Mouse (Mus musculus) heart, embryonic 12.5 days (tissue): ENCODE results near the gene Gpat3. TPM values are rescaled to one million over a fixed set of nuclear protein-coding genes. Genes with fewer than 3 reads are reported as not detected.

ENCODE experiments used
- ATAC-seq: fragments of 200-750 bp; cut with Nextera tagmentation; 2 replicates; pipeline ENCODE4 v1.8.0; 2017; ENCODE audit warnings: moderate TSS enrichment, moderate library complexity; ENCODE audit not compliant: insufficient number of reproducible peaks, low FRiP score
- H3K27ac ChIP-seq: fragments of 300-500 bp; sonication (generic); 2 replicates; pipeline ENCODE4 v1.5.1; 2016; ENCODE audit warnings: mild to moderate bottlenecking, moderate library complexity; ENCODE audit not compliant: poor library complexity, severe bottlenecking
- H3K27me3 ChIP-seq: fragments of 300-500 bp; sonication (generic); replicated peaks from 2 replicates; pipeline ENCODE4 v1.6.1; 2016; ENCODE audit warnings: mild to moderate bottlenecking, moderate library complexity
- H3K36me3 ChIP-seq: fragments of 300-500 bp; sonication (generic); 2 replicates; pipeline ENCODE4 v1.6.1; 2016; ENCODE audit warnings: mild to moderate bottlenecking, moderate library complexity
- H3K4me1 ChIP-seq: fragments of 300-500 bp; sonication (generic); replicated peaks from 2 replicates; pipeline ENCODE4 v1.6.1; 2016; ENCODE audit warnings: mild to moderate bottlenecking
- H3K4me2 ChIP-seq: fragments of 300-500 bp; sonication (generic); 2 replicates; pipeline ENCODE4 v1.6.1; 2016; ENCODE audit warnings: mild to moderate bottlenecking, moderate library complexity
- H3K4me3 ChIP-seq: fragments of 300-500 bp; sonication (generic); 2 replicates; pipeline ENCODE4 v1.5.1; 2016; ENCODE audit warnings: mild to moderate bottlenecking
- H3K9ac ChIP-seq: fragments of 300-500 bp; sonication (generic); 2 replicates; pipeline ENCODE4 v1.6.1; 2016; ENCODE audit warnings: mild to moderate bottlenecking, moderate library complexity
- H3K9me3 ChIP-seq: fragments of 300-500 bp; sonication (generic); replicated peaks from 2 replicates; pipeline ENCODE4 v1.6.1; 2016; ENCODE audit warnings: mild to moderate bottlenecking, moderate library complexity
- WGBS: fragments of 180-500 bp; shearing (Covaris S2); methylation state at CpG from one replicate; pipeline ENCODE4 v1.1.7; 2016; 5-methylcytosine and 5-hydroxymethylcytosine counted together
- polyA plus RNA-seq: library from polyadenylated mRNA; unstranded; fragments of >200 nt; fragmentation: Nextera tagmentation; extraction: Ambion mirVana; gene quantifications from 2 replicates; pipeline ENCODE4 v1.2.1, GENCODE M21; 2016

Gpat3 gene
- polyA plus RNA-seq, 1 experiment from 2014 or later, result 12.1 TPM

DNA sequence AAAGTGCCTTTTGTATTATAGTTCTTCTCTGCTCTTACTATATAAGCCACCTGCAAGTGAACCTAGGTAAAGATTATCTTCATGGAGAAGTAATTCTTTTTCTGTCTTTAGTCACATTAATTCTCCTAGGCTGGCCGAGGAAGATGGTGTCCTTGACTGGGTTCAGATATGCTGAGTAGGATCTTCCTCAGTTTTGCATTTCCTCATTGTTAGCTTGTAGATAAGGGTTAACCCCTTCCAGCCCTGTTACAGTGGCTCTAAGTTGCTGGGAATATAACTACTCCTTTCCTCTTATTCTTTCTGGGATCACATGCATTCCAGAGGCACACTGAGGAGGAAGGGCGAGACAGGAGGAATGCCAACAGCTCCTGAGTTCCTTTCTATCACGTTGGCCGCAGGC lies 15.6 kb downstream of the Gpat3 start:
- Histone ChIP-seq H3K4me2 (peak overlapping the region; percentile 38), H3K9ac (no peak overlapping the region), H3K27ac (peak overlapping the region; percentile 75)

DNA sequence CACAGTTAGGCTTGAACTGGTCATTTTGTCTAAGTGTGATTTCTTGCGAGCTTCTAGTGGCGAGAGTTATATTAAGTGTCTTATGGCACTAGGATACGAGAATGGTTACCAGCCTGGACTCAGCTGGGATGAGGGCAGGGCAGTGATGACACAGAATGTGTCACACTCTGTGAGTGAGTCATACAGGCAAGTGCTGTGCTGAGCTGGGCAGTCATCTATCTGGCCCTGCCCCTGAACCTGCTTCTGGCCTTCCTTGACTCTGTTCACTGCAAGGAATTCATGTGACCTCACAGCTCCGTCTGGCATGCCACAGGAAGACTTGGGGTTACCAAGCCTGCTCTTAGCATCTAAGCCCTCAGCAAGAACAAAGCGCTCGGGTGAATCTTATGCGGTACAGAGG lies 16.3 kb downstream of the Gpat3 start:
- 0 out of 2 replicates have a peak, but pooled peaks cover 2% of the 10 kb centered on the region for H3K36me3 ChIP-seq
- H3K9me3 ChIP-seq, result no peaks in the 10 kb centered on the region
- peaks cover 30% of the 10 kb centered on the region for H3K4me1 ChIP-seq
- 0 out of 2 replicates have a peak overlapping the region, but pooled peaks have one; percentile 38 for H3K4me2 ChIP-seq
- ATAC-seq, result peak; percentile 50; the same call in 1 of the 2 replicates
- H3K9ac ChIP-seq, result no peak overlapping the region
- 66% methylated on average over 7 of the region's 7 CpGs for WGBS
- H3K4me3 ChIP-seq, result no peak overlapping the region
- H3K27ac ChIP-seq, result peak overlapping the region; percentile 8; the same call in 1 of the 2 replicates
- H3K27me3 ChIP-seq, result no peaks in the 10 kb centered on the region

More for the DNA sequence above, 15.6 kb downstream of the Gpat3 start:
- peaks cover 30% of the 10 kb centered on the region for H3K4me1 ChIP-seq
- no peaks in the 10 kb centered on the region for H3K9me3 ChIP-seq
- 0 out of 2 replicates have a peak, but pooled peaks cover 2% of the 10 kb centered on the region for H3K36me3 ChIP-seq
- ATAC-seq, result 0 out of 2 replicates have a peak, but pooled peaks have one; percentile 34
- no peak overlapping the region for H3K4me3 ChIP-seq
- H3K27me3 ChIP-seq, result no peaks in the 10 kb centered on the region
- WGBS, result 23% methylated on average over 4 of the region's 4 CpGs

GRCm38 (mm10) chr5:100863091-100863490 lies 17.6 kb downstream of the Gpat3 start:
- ATAC-seq, result no peak
- no peak overlapping the region for H3K4me3 ChIP-seq
- peaks cover 30% of the 10 kb centered on the region for H3K4me1 ChIP-seq
- no peak overlapping the region for H3K9ac ChIP-seq
- H3K27me3 ChIP-seq, result no peaks in the 10 kb centered on the region
- H3K36me3 ChIP-seq, result 0 out of 2 replicates have a peak, but pooled peaks cover 2% of the 10 kb centered on the region
- H3K4me2 ChIP-seq, result no peak overlapping the region
- H3K9me3 ChIP-seq, result no peaks in the 10 kb centered on the region
- no peak overlapping the region for H3K27ac ChIP-seq
- WGBS, result 86% methylated on average over 2 of the region's 2 CpGs

- no peak overlapping the region for H3K9ac ChIP-seq
- H3K36me3 ChIP-seq, result 0 out of 2 replicates have a peak, but pooled peaks cover 2% of the 10 kb centered on the region
- ATAC-seq, result no peak
- H3K4me3 ChIP-seq, result no peak overlapping the region
- H3K27me3 ChIP-seq, result no peaks in the 10 kb centered on the region
- H3K27ac ChIP-seq, result no peak overlapping the region
- H3K4me2 ChIP-seq, result no peak overlapping the region
- H3K9me3 ChIP-seq, result no peaks in the 10 kb centered on the region
- H3K4me1 ChIP-seq, result peaks cover 30% of the 10 kb centered on the region
- WGBS, result 70% methylated on average over 6 of the region's 6 CpGs
These were observed 18.9 kb downstream of the Gpat3 start for GRCm38 (mm10) chr5:100864438-100864837.

- Histone ChIP-seq H3K36me3 (peaks cover 6% of the 10 kb centered on the region; the same call in 1 of the 2 replicates), H3K27ac (no peak overlapping the region), H3K9ac (no peak overlapping the region), H3K27me3 (no peaks in the 10 kb centered on the region), H3K4me2 (no peak overlapping the region), H3K4me1 (peaks cover 15% of the 10 kb centered on the region), H3K9me3 (peaks cover 6% of the 10 kb centered on the region), H3K4me3 (no peak overlapping the region)
- no peak for ATAC-seq
- 67% methylated on average over 2 of the region's 2 CpGs for WGBS
These were observed 20.7 kb downstream of the Gpat3 start for GRCm38 (mm10) chr5:100866183-100866582.

- H3K4me1 ChIP-seq, result peaks cover 4% of the 10 kb centered on the region
- H3K4me2 ChIP-seq, result no peak overlapping the region
- H3K9me3 ChIP-seq, result peaks cover 6% of the 10 kb centered on the region
- H3K27ac ChIP-seq, result no peak overlapping the region
- no peak for ATAC-seq
- no peak overlapping the region for H3K4me3 ChIP-seq
- H3K36me3 ChIP-seq, result peaks cover 6% of the 10 kb centered on the region; the same call in 1 of the 2 replicates
- 61% methylated on average over 4 of the region's 4 CpGs for WGBS
- H3K27me3 ChIP-seq, result no peaks in the 10 kb centered on the region
- no peak overlapping the region for H3K9ac ChIP-seq
These were observed 23.8 kb downstream of the Gpat3 start for GRCm38 (mm10) chr5:100869197-100869895.

DNA sequence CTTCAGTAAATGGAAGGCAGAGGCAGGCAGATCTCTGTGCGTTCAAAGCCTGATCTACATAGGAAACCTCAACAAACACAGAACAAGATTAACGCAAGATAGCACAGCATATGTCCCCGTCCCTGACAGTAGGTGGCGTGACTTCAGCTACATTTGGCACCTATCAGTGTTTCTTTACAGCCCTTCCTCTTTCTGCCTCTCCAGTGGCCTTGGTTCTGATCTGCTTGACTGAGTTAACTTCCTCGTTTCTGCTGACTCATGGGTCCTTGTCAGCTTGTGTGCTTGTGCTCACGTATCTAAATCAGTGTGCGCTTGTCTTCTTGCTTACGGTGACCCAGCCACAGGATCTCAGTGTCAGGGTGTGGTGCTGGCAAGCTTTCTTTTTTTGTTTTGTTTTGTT lies 26.5 kb downstream of the Gpat3 start:
- no peak overlapping the region for H3K4me2 ChIP-seq
- H3K4me1 ChIP-seq, result peaks cover 12% of the 10 kb centered on the region
- H3K27me3 ChIP-seq, result no peaks in the 10 kb centered on the region
- no peak overlapping the region for H3K27ac ChIP-seq
- H3K4me3 ChIP-seq, result no peak overlapping the region
- H3K9ac ChIP-seq, result no peak overlapping the region
- no peak for ATAC-seq
- peaks cover 6% of the 10 kb centered on the region for H3K9me3 ChIP-seq
- peaks cover 3% of the 10 kb centered on the region; the same call in 1 of the 2 replicates for H3K36me3 ChIP-seq
- WGBS, result 84% methylated on average over 8 of the region's 8 CpGs

GRCm38 (mm10) chr5:100874721-100875120 lies 29.2 kb downstream of the Gpat3 start:
- WGBS, result 70% methylated on average over 7 of the region's 7 CpGs

GRCm38 (mm10) chr5:100875180-100875579 lies 29.7 kb downstream of the Gpat3 start:
- Histone ChIP-seq H3K27ac (no peak overlapping the region), H3K9me3 (peaks cover 4% of the 10 kb centered on the region), H3K4me1 (peaks cover 12% of the 10 kb centered on the region), H3K27me3 (no peaks in the 10 kb centered on the region), H3K4me2 (no peak overlapping the region), H3K4me3 (no peak overlapping the region), H3K9ac (no peak overlapping the region), H3K36me3 (peaks cover 2% of the 10 kb centered on the region; the same call in 1 of the 2 replicates)
- no peak for ATAC-seq
- WGBS, result 52% methylated on average over 10 of the region's 10 CpGs

More at GRCm38 (mm10) chr5:100874721-100875120, 29.2 kb downstream of the Gpat3 start:
- peaks cover 12% of the 10 kb centered on the region for H3K4me1 ChIP-seq
- ATAC-seq, result no peak
- H3K9me3 ChIP-seq, result peaks cover 6% of the 10 kb centered on the region
- H3K4me3 ChIP-seq, result no peak overlapping the region
- no peak overlapping the region for H3K9ac ChIP-seq
- H3K36me3 ChIP-seq, result peaks cover 3% of the 10 kb centered on the region; the same call in 1 of the 2 replicates
- H3K4me2 ChIP-seq, result no peak overlapping the region
- no peak overlapping the region for H3K27ac ChIP-seq
- no peaks in the 10 kb centered on the region for H3K27me3 ChIP-seq

GRCm38 (mm10) chr5:100877021-100877420 lies 31.5 kb downstream of the Gpat3 start:
- Histone ChIP-seq H3K27me3 (no peaks in the 10 kb centered on the region), H3K4me1 (peaks cover 12% of the 10 kb centered on the region), H3K4me3 (no peak overlapping the region), H3K27ac (no peak overlapping the region), H3K36me3 (no peaks in the 10 kb centered on the region), H3K4me2 (no peak overlapping the region), H3K9me3 (no peaks in the 10 kb centered on the region), H3K9ac (no peak overlapping the region)
- ATAC-seq, result no peak

GRCm38 (mm10) chr5:100885216-100885615 lies 39.7 kb downstream of the Gpat3 start:
- whole genome bisulfite sequencing, result 81% methylated on average over 6 of the region's 6 CpGs
- no peaks in the 10 kb centered on the region for H3K27me3 ChIP-seq
- no peak overlapping the region for H3K4me3 ChIP-seq
- no peak overlapping the region for H3K4me2 ChIP-seq
- H3K9ac ChIP-seq, result no peak overlapping the region
- no peak overlapping the region for H3K27ac ChIP-seq
- no peak for ATAC-seq
- no peaks in the 10 kb centered on the region for H3K9me3 ChIP-seq
- H3K4me1 ChIP-seq, result peaks cover 5% of the 10 kb centered on the region; the same call in 1 of the 2 replicates
- H3K36me3 ChIP-seq, result peaks cover 10% of the 10 kb centered on the region; the same call in 1 of the 2 replicates
